Mouse (Mus musculus): ENCODE measurements around the gene Ntmt1. TPM values are rescaled to one million over a fixed set of nuclear protein-coding genes. Genes with fewer than 3 reads are reported as not detected.
A peak's percentile ranks its signal among the peaks of the same experiment; 100 is the strongest.

The Ntmt1 gene
- total RNA-seq, 4 experiments from 2014 or later, result 29.6 to 33.4 (median 32.3) TPM

- peak; percentile 70 to 74 for DNase-seq (ENCODE audit: low spot score in 2 of 2)
Observed at GRCm38 (mm10) chr2:30783346-30783745, 24.3 kb upstream of the Ntmt1 start.

GRCm38 (mm10) chr2:30784078-30784994, 23.3 kb upstream of the Ntmt1 start:
- no peak for DNase-seq (ENCODE audit: low spot score in 2 of 2)

GRCm38 (mm10) chr2:30787466-30787865, 20.2 kb upstream of the Ntmt1 start:
- no peak for DNase-seq (ENCODE audit: low spot score in 2 of 2)

- no peak for DNase-seq (ENCODE audit: low spot score in 2 of 2)
Observed at GRCm38 (mm10) chr2:30792061-30792460, 15.6 kb upstream of the Ntmt1 start.

GRCm38 (mm10) chr2:30794179-30795108, 13.2 kb upstream of the Ntmt1 start:
- peak; percentile 88 to 97 for DNase-seq (ENCODE audit: low spot score in 2 of 2)

- no peak for DNase-seq (ENCODE audit: low spot score in 2 of 2)
Observed at GRCm38 (mm10) chr2:30795271-30795888, 12.2 kb upstream of the Ntmt1 start.

- no peak for DNase-seq (ENCODE audit: low spot score in 2 of 2)
Observed at GRCm38 (mm10) chr2:30795889-30796275, 11.7 kb upstream of the Ntmt1 start.

- peak; percentile 88 to 90 for DNase-seq (ENCODE audit: low spot score in 2 of 2)
Observed at GRCm38 (mm10) chr2:30796382-30796781, 11.2 kb upstream of the Ntmt1 start.

GRCm38 (mm10) chr2:30799456-30799855, 8.2 kb upstream of the Ntmt1 start:
- DNase-seq (ENCODE audit: low spot score in 2 of 2), result no peak

- no peak for DNase-seq (ENCODE audit: low spot score in 2 of 2)
Observed at GRCm38 (mm10) chr2:30800671-30801066, 7.0 kb upstream of the Ntmt1 start.

- DNase-seq (ENCODE audit: low spot score in 2 of 2), result no peak
Observed at GRCm38 (mm10) chr2:30801067-30801852, 6.4 kb upstream of the Ntmt1 start.

GRCm38 (mm10) chr2:30803604-30804003, 4.0 kb upstream of the Ntmt1 start, which contains the start of gene 1700001O22Rik:
1700001O22Rik (minus strand) TSS chr2:30803661.
- DNase-seq (ENCODE audit: low spot score in 2 of 2), result no peak

- no peak for DNase-seq (ENCODE audit: low spot score in 2 of 2)
Observed at GRCm38 (mm10) chr2:30805983-30806382, 1.6 kb upstream of the Ntmt1 start.

GRCm38 (mm10) chr2:30807147-30807647, 429 bp upstream of the Ntmt1 start:
- no peak for DNase-seq (ENCODE audit: low spot score in 2 of 2)

GRCm38 (mm10) chr2:30808296-30808655, 650 bp downstream of the Ntmt1 start:
- no peak for DNase-seq (ENCODE audit: low spot score in 2 of 2)

GRCm38 (mm10) chr2:30809503-30809902, 1.9 kb downstream of the Ntmt1 start:
- DNase-seq (ENCODE audit: low spot score in 2 of 2), result no peak

- no peak for DNase-seq (ENCODE audit: low spot score in 2 of 2)
Observed at GRCm38 (mm10) chr2:30810573-30810972, 2.9 kb downstream of the Ntmt1 start.

GRCm38 (mm10) chr2:30816383-30816782, 8.8 kb downstream of the Ntmt1 start:
- no peak for DNase-seq (ENCODE audit: low spot score in 2 of 2)

GRCm38 (mm10) chr2:30819873-30820272, 12.2 kb downstream of the Ntmt1 start:
- DNase-seq (ENCODE audit: low spot score in 2 of 2), result no peak

GRCm38 (mm10) chr2:30821073-30821472, 13.4 kb downstream of the Ntmt1 start:
- no peak for DNase-seq (ENCODE audit: low spot score in 2 of 2)

- no peak for DNase-seq (ENCODE audit: low spot score in 2 of 2)
Observed at GRCm38 (mm10) chr2:30822460-30822859, 14.8 kb downstream of the Ntmt1 start.
